In genomic region chr6:125230571-125230970, GRCm38 (mm10) we compare ENCODE assay signal across 9 mouse cellular contexts. TPM values are rescaled to one million over a fixed set of nuclear protein-coding genes. Genes with fewer than 3 reads are reported as not detected.
DNase-seq lines count a peak whose midpoint lies in the region; ATAC-seq and TF ChIP-seq lines count a peak whose summit lies in the region.
"Had no signal": no experiment of that assay in that cellular context is flagged by ENCODE, and none has a peak within 500 bp of the region (broad histone marks: within the 10 kb centered on the region; RNA-seq: fewer than 3 reads in every experiment).

No protein-coding gene starts in this region.

- 0 out of 2 replicates have a peak overlapping the region, but pooled peaks have one; percentile 1 for H3K27ac ChIP-seq in forebrain, embryonic 10.5 days
- H3K27ac ChIP-seq in forebrain, embryonic 16.5 days (ENCODE audit: low read length), result no peak overlapping the region
- H3K27ac ChIP-seq in spleen, adult 2 months (ENCODE audit: insufficient read depth, low read length), result peak overlapping the region; percentile 98
- 0 out of 2 replicates have a peak overlapping the region, but pooled peaks have one; percentile 19 for H3K27ac ChIP-seq in midbrain, embryonic 13.5 days

- ATAC-seq in forebrain, embryonic 16.5 days, result no peak
- peak; percentile 7; the same call in 1 of the 2 replicates for ATAC-seq in midbrain, embryonic 13.5 days
- no peak for ATAC-seq in megakaryocyte-erythroid progenitor cell, adult 5-6 weeks (replicated peaks; ENCODE audit: low FRiP score, low TSS enrichment, poor library complexity, severe bottlenecking)

- TF ChIP-seq CTCF in spleen, adult 2 months (IDR thresholded peaks at IDR 0.05; ENCODE audit: extremely low read depth, insufficient read depth, insufficient read length, insufficient replicate concordance), result no peak

- no peaks in the 10 kb centered on the region for H3K27me3 ChIP-seq in forebrain, embryonic 10.5 days (ENCODE audit: poor library complexity, severe bottlenecking)
- H3K27me3 ChIP-seq in forebrain, embryonic 16.5 days (replicated peaks; ENCODE audit: control insufficient read depth, insufficient read depth, low read length), result no peaks in the 10 kb centered on the region
- H3K27me3 ChIP-seq in spleen, adult 2 months (ENCODE audit: control insufficient read depth, insufficient read depth, low read length), result no peaks in the 10 kb centered on the region
- H3K27me3 ChIP-seq in midbrain, embryonic 13.5 days, result no peaks in the 10 kb centered on the region

- no peak overlapping the region for H3K4me3 ChIP-seq in forebrain, embryonic 10.5 days
- H3K4me3 ChIP-seq in forebrain, embryonic 16.5 days (replicated peaks; ENCODE audit: low read length), result no peak overlapping the region
- peak overlapping the region; percentile 25; the same call in 1 of the 2 replicates for H3K4me3 ChIP-seq in spleen, adult 2 months (ENCODE audit: extremely low read depth, insufficient read depth, insufficient read length)
- no peak overlapping the region for H3K4me3 ChIP-seq in midbrain, embryonic 13.5 days (replicated peaks)

- DNase-seq in forebrain, embryonic 10.5 days (ENCODE audit: extremely low spot score, low spot score), result no peak
- DNase-seq in spleen, adult 2 months (ENCODE audit: low read depth in 1 of 2, low spot score in 2 of 2), result no peak
- DNase-seq in spleen, postnatal 14 days (ENCODE audit: low spot score in 2 of 2), result no peak
- no peak for DNase-seq in urinary bladder, postnatal 10 days (ENCODE audit: low spot score)
- DNase-seq in natural killer cell, adult 2 months (ENCODE audit: low spot score in 2 of 2), result no peak

- H3K9me3 ChIP-seq in forebrain, embryonic 10.5 days, result no peaks in the 10 kb centered on the region
- H3K9me3 ChIP-seq in forebrain, embryonic 16.5 days (ENCODE audit: control insufficient read depth, low read length), result no peaks in the 10 kb centered on the region
- no peaks in the 10 kb centered on the region for H3K9me3 ChIP-seq in midbrain, embryonic 13.5 days

- H3K4me2 ChIP-seq in forebrain, embryonic 16.5 days (ENCODE audit: low read length), result no peak overlapping the region
- peak overlapping the region; percentile 64 for H3K4me2 ChIP-seq in midbrain, embryonic 13.5 days (replicated peaks)

- 65% methylated on average over 9 of the region's 9 CpGs for WGBS in forebrain, embryonic 10.5 days
- WGBS in forebrain, embryonic 16.5 days, result 69% methylated on average over 9 of the region's 9 CpGs
- 61% methylated on average over 9 of the region's 9 CpGs for WGBS in spleen, adult 2 months
- 69% methylated on average over 9 of the region's 9 CpGs for WGBS in midbrain, embryonic 13.5 days

- TF ChIP-seq POLR2A in spleen, adult 2 months (IDR thresholded peaks at IDR 0.05; ENCODE audit: low read depth, low read length), result no peak

- H3K9ac ChIP-seq in forebrain, embryonic 16.5 days (replicated peaks; ENCODE audit: low read depth, low read length), result no peak overlapping the region
- H3K9ac ChIP-seq in midbrain, embryonic 13.5 days (replicated peaks), result no peak overlapping the region

- H3K4me1 ChIP-seq in forebrain, embryonic 10.5 days, result peaks cover 36% of the 10 kb centered on the region
- peaks cover 14% of the 10 kb centered on the region for H3K4me1 ChIP-seq in forebrain, embryonic 16.5 days (replicated peaks; ENCODE audit: control insufficient read depth, insufficient read depth, low read length)
- peaks cover 9% of the 10 kb centered on the region; the same call in 1 of the 2 replicates for H3K4me1 ChIP-seq in spleen, adult 2 months (ENCODE audit: control insufficient read depth, insufficient read depth, insufficient read length)
- peaks cover 17% of the 10 kb centered on the region for H3K4me1 ChIP-seq in midbrain, embryonic 13.5 days (replicated peaks)

- H3K36me3 ChIP-seq in forebrain, embryonic 10.5 days (replicated peaks), result no peaks in the 10 kb centered on the region
- no peaks in the 10 kb centered on the region for H3K36me3 ChIP-seq in forebrain, embryonic 16.5 days (ENCODE audit: control insufficient read depth, insufficient read depth)
- peaks cover 24% of the 10 kb centered on the region for H3K36me3 ChIP-seq in spleen, adult 2 months (ENCODE audit: control insufficient read depth, insufficient read depth, low read length)
- H3K36me3 ChIP-seq in midbrain, embryonic 13.5 days, result no peaks in the 10 kb centered on the region

RNA-seq across cellular contexts. Expression of gene Tapbpl, which starts 1.1 kb away (rescaled TPM):
- 1.6 and 2.1 TPM in 2 replicates for polyA plus RNA-seq in forebrain, embryonic 10.5 days (2016; fragmentation: Nextera tagmentation; extraction: Ambion mirVana)
- polyA plus RNA-seq in forebrain, embryonic 16.5 days (2015; fragmentation: Nextera tagmentation; extraction: Ambion mirVana), result 3.8 and 4.5 TPM in 2 replicates
- 24.4 and 38.0 TPM in 2 replicates for polyA plus RNA-seq in spleen, adult 2 months (2012; rRNA removed)
- polyA plus RNA-seq in midbrain, embryonic 13.5 days (2015; fragmentation: Nextera tagmentation; extraction: Ambion mirVana), result 3.2 and 3.7 TPM in 2 replicates
- 2.0 and 3.6 TPM in 2 replicates for total RNA-seq in megakaryocyte-erythroid progenitor cell, adult 5-6 weeks (2014; fragmentation: Nextera tagmentation)
- total RNA-seq in megakaryocyte-erythroid progenitor cell, adult 5-6 weeks (2017), result 4.8 and 8.6 TPM in 2 replicates

RNA-seq across cellular contexts. Expression of gene Cd27, which starts 6.2 kb away (rescaled TPM):
- 1.1 and 1.7 TPM in 2 replicates for polyA plus RNA-seq in forebrain, embryonic 10.5 days (2016; fragmentation: Nextera tagmentation; extraction: Ambion mirVana)
- polyA plus RNA-seq in forebrain, embryonic 16.5 days (2015; fragmentation: Nextera tagmentation; extraction: Ambion mirVana), result 1.8 TPM in 1 of 2 replicates, not detected in the other
- 87.3 and 98.7 TPM in 2 replicates for polyA plus RNA-seq in spleen, adult 2 months (2012; rRNA removed)
- 2.2 and 2.5 TPM in 2 replicates for polyA plus RNA-seq in midbrain, embryonic 13.5 days (2015; fragmentation: Nextera tagmentation; extraction: Ambion mirVana)
- total RNA-seq in megakaryocyte-erythroid progenitor cell, adult 5-6 weeks (2014; fragmentation: Nextera tagmentation), result 8.0 and 9.4 TPM in 2 replicates
- 6.6 and 14.3 TPM in 2 replicates for total RNA-seq in megakaryocyte-erythroid progenitor cell, adult 5-6 weeks (2017)
- total RNA-seq: layer of hippocampus, adult 8-10 months had no signal

RNA-seq across cellular contexts. Expression of gene Vamp1, which starts 15.2 kb away (rescaled TPM):
- 3.8 and 4.7 TPM in 2 replicates for polyA plus RNA-seq in forebrain, embryonic 10.5 days (2016; fragmentation: Nextera tagmentation; extraction: Ambion mirVana)
- 5.5 and 7.3 TPM in 2 replicates for polyA plus RNA-seq in forebrain, embryonic 16.5 days (2015; fragmentation: Nextera tagmentation; extraction: Ambion mirVana)
- polyA plus RNA-seq in spleen, adult 2 months (2012; rRNA removed), result 41.7 and 46.8 TPM in 2 replicates
- polyA plus RNA-seq in midbrain, embryonic 13.5 days (2015; fragmentation: Nextera tagmentation; extraction: Ambion mirVana), result 7.7 and 8.8 TPM in 2 replicates
- 14.9 and 25.5 TPM in 2 replicates for total RNA-seq in megakaryocyte-erythroid progenitor cell, adult 5-6 weeks (2014; fragmentation: Nextera tagmentation)
- 2.3 and 4.9 TPM in 2 replicates for total RNA-seq in megakaryocyte-erythroid progenitor cell, adult 5-6 weeks (2017)

RNA-seq across cellular contexts. Expression of gene Mrpl51, which starts 39.0 kb away (rescaled TPM):
- polyA plus RNA-seq in forebrain, embryonic 10.5 days (2016; fragmentation: Nextera tagmentation; extraction: Ambion mirVana), result 232 and 239 TPM in 2 replicates
- polyA plus RNA-seq in forebrain, embryonic 16.5 days (2015; fragmentation: Nextera tagmentation; extraction: Ambion mirVana), result 137 and 140 TPM in 2 replicates
- polyA plus RNA-seq in spleen, adult 2 months (2012; rRNA removed), result 21.2 and 29.4 TPM in 2 replicates
- 163 and 165 TPM in 2 replicates for polyA plus RNA-seq in midbrain, embryonic 13.5 days (2015; fragmentation: Nextera tagmentation; extraction: Ambion mirVana)
- total RNA-seq in megakaryocyte-erythroid progenitor cell, adult 5-6 weeks (2014; fragmentation: Nextera tagmentation), result 163 and 194 TPM in 2 replicates
- total RNA-seq in megakaryocyte-erythroid progenitor cell, adult 5-6 weeks (2017), result 120 and 151 TPM in 2 replicates

RNA-seq across cellular contexts. Expression of gene Ncapd2, which starts 39.1 kb away (rescaled TPM):
- 271 and 274 TPM in 2 replicates for polyA plus RNA-seq in forebrain, embryonic 10.5 days (2016; fragmentation: Nextera tagmentation; extraction: Ambion mirVana)
- 91.4 and 91.6 TPM in 2 replicates for polyA plus RNA-seq in forebrain, embryonic 16.5 days (2015; fragmentation: Nextera tagmentation; extraction: Ambion mirVana)
- 84.6 and 110 TPM in 2 replicates for polyA plus RNA-seq in spleen, adult 2 months (2012; rRNA removed)
- 101 and 103 TPM in 2 replicates for polyA plus RNA-seq in midbrain, embryonic 13.5 days (2015; fragmentation: Nextera tagmentation; extraction: Ambion mirVana)
- total RNA-seq in megakaryocyte-erythroid progenitor cell, adult 5-6 weeks (2014; fragmentation: Nextera tagmentation), result 285 and 384 TPM in 2 replicates
- 186 and 262 TPM in 2 replicates for total RNA-seq in megakaryocyte-erythroid progenitor cell, adult 5-6 weeks (2017)

Comparison
In these comparisons a context has a peak if more than half of its experiments do, and no peak if none do; other contexts are left out.
1. RNA of gene Cd27, which starts 6.2 kb away (polyA plus RNA-seq): 87.3 to 98.7 TPM in spleen, adult 2 months; 2.2 to 2.5 TPM in midbrain, embryonic 13.5 days, 1.8 TPM in forebrain, embryonic 16.5 days and 1.1 to 1.7 TPM in forebrain, embryonic 10.5 days; every median in the first group is over 10 times any median in the second.